Mouse (Mus musculus) adrenal gland, adult 18-20 months (tissue): ENCODE measurements around the gene Pnpla5. TPM values are rescaled to one million over a fixed set of nuclear protein-coding genes. Genes with fewer than 3 reads are reported as not detected.
"Not testable (repeated sequence)": the region's sequence is repeated elsewhere in the genome, so short reads cannot be mapped to it uniquely, and the experiment has no call there.

Experiments used
- DNase-seq, 2 experiments: peaks; one replicate each; pipeline ENCODE4 v3.0.0; 2021 to 2022; ENCODE audit warnings: low spot score in 2 of 2
- long read RNA-seq, 2 experiments: library from polyadenylated mRNA; stranded (forward); transcript quantifications; one replicate each; pipeline ENCODE4 v2.0.0; 2021
- total RNA-seq, 2 experiments: library from RNA; stranded (reverse); gene quantifications; 1 replicate in 1 of 2; 2 replicates in 1 of 2; pipeline ENCODE4 v1.2.3; 2021

Gene Pnpla5
- total RNA-seq: under 1 TPM; 0.17 to 0.48 TPM
- long read RNA-seq, experiment 1, partial matches to known transcripts: 0 of 1 reads
- long read RNA-seq, experiment 1, other reads (novel, unspliced or antisense): 1 of 1 reads
- long read RNA-seq, experiment 2, partial matches to known transcripts: 0 of 2 reads
- long read RNA-seq, experiment 2, other reads (novel, unspliced or antisense): 2 of 2 reads

GRCm38 (mm10) chr15:84123075-84123474 lies at the start of gene Pnpla5:
Gene Pnpla5 (minus strand): TSS chr15:84123175.
- no peak for DNase-seq

DNA sequence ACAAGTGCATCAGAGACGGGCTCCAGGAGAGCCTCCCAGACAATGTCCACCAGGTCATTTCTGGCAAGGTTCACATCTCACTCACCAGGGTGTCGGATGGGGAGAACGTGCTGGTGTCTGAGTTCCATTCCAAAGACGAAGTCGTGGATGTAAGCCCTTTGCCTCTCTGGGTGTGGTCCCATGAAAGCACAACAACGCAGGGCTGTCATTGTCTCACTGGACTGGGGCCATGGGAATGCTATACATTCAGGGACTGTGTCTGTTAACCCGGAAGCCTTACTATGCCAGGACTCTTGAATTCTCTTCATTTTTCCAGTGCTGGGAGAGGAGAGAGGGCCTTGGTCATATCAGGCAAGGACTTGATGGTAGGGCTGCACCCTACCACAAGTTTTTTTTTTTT lies 48.2 kb upstream of the Pnpla5 start:
- DNase-seq: no peak

DNA sequence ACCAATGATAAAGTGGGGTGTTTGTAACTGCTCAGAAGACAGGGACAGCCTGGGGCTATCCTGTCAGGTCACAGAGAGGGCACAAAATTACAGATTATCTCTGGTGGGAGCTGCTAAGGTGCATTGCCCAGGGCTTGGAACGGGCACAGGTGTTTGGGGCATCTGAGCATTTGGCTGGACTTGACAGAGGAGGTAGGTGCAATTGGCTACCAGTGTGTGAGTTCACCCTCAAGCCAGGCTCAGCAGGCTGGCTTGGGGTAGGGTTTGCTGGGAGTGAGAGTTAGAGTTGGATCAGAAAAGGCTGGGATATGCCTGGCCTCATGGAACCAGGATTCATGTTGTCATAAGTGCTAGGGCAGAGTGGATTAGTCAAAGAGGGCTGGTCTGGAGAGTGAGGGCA lies 46.5 kb upstream of the Pnpla5 start:
- DNase-seq: no peak

DNA sequence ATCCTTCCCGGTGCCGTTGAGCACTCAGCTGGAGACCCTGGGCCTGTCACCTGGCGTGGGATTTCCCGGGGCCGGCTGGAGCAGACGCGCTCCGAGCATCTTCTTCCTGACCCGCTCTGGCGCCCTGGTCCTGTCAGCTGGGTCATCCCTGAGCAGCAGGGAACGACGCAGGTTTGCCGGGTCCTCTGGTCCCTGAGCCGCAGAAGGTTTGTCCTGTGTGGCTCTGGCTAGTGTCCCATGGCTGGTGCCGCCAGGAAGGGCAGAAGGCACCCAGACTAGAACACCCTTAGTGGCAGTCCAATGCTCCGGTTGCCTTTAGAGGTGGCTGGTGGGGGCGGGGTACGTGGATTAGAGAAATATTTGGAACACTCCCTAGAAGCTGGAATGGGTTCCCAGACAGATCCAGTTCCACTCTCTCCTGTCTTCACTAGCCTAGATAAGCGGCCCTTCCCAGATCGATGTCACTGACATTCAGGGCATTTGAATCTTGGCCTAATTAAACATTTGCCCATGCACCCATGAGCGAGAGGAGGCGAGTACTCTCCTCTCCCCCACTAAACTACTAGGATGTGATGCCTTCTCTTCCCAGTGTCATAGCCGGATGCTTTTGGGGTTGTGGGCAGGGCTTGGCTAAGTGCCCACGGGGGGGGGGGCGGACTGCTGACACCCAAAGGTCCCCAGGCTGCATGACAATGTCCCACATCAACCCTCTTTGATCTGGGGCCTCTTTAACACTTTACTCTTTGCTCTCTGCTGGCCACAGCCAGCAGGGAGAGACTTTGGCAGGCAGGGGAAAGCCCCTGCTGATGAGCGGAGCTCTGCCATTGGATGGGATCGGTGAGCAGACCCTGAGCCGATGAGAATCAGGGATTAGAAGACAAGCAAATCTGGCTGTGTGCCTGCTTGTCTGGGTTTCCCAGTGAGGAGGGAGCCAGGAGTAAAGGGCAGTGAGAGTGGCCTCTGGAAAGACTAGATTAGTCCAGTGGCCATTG lies 45.5 kb upstream of the Pnpla5 start:
- DNase-seq: no peak

DNA sequence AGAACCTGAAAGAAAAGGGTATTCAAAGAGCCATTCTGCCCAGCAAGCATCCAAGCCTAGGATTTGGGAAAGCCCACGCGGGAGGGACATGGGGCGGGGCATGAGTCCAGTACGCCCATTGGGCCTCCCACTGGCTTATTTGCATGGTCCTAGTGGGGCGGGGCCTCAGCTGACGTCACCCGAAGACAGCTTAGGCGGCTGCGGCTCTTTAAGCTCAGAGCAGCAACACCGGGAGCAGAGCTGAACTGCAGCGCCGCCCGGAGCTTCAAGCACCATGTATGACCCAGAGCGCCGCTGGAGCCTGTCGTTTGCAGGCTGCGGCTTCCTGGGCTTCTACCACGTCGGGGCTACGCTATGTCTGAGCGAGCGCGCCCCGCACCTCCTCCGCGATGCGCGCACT lies 44.6 kb upstream of the Pnpla5 start, which contains the start of gene Pnpla3:
Gene Pnpla3, plus strand, starts transcription at position 238 of the 400 bp plus-strand sequence.
- peak; percentile 91 for DNase-seq

DNA sequence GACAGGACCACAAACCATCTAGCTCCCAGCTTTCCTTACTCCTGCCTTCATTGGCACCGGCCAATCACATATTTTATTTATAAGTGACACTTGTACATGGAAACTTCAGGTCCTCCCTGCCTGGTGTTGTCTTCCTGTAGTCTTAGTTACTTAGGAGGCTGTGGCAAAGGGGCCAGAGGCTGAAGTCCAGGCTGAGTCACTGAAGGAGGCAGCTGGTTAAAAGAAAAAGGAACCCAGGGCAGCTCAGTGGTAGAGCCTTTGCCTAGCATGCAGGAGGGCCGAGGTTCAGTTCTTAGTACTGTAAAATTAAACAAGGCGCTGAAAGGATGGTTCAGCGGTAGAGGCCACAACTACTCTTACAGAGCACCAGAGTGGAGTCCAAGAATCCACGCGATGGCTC lies 43.8 kb upstream of the Pnpla5 start:
- no peak for DNase-seq

GRCm38 (mm10) chr15:84161871-84162270 lies 38.9 kb upstream of the Pnpla5 start:
- no peak for DNase-seq

DNA sequence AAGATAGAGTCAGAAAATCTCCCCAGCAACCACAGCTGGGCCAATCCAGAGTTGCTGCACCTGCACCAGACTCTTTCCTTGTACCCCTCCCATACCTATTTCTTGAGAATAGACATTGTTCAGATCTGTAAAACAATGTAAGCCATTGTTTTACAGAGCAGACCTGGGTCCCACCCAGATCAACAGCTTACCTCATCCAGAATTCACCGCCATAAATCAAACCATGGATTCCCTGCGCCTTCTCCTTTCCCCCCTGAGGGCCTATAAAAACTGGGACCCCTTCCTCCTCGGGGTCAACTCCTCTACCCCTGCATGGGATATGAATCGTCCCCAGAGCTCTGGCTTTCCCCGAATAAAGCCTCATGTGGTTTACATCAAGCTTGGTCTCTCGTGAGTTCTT lies 34.6 kb upstream of the Pnpla5 start:
- DNase-seq: not testable (repeated sequence)

GRCm38 (mm10) chr15:84156158-84156557 lies 33.2 kb upstream of the Pnpla5 start:
- DNase-seq: no peak

DNA sequence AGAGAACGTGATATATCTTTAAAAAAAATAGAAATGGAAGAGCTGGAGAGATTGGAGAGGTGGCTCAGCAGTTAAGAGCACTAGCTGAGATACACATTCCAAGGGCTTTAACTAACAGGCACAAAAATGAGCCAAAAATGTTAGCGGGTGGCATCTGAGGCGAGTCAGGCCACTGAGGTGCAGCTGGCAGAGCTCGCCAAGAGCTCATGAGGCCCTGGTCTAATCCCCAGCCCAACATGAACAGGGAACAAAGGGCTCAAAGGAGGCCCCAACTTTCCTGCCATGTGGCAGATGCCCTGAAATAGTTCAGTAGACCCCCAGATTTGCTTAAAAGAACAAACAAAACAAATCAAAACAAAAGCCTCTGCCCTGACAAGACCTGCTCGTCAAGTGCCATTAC lies 18.0 kb upstream of the Pnpla5 start:
- DNase-seq: no peak

GRCm38 (mm10) chr15:84140109-84140508 lies 17.1 kb upstream of the Pnpla5 start:
- no peak for DNase-seq

DNA sequence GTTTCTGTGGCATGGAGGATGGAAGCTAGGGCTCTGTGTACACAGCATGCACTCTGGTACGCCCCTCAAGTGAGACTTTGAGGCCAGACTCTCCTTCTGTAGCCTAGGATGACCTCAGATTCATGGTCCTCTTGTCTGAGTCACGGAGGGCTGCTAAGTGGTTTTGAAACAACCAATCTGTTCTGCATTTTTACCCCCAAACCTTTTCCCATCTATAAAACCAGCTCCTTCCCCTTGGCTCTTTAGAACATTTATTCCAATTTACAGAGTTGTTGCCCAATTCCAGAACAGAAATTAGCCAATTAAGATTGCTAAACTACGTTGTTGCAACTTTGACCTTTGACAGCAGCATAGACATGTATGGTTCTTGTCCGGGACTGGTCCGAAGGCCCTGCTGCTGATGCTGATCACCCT lies 16.6 kb upstream of the Pnpla5 start:
- DNase-seq: peak in 1 of 2 experiments; percentile 3

- no peak for DNase-seq
Observed at GRCm38 (mm10) chr15:84136473-84137415, 13.8 kb upstream of the Pnpla5 start.

DNA sequence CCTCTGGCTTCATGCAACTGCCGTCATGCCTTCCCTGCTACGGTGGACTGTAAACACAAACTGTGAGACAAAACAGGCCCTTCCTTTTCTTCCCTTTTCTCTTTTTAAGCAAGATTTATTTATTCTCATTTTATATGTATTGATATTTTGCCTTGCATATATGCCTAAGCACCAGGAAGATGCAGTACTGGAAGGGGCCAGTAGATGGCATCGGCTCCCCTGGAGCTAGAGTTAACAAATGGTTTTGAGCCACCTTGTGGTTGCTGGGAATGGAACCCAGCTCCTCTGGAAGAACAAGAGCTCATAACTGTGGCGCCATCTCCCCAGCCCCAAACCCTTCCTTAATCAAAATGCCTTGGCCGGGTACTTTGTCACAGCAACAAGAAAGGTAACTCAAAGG lies 12.5 kb upstream of the Pnpla5 start:
- DNase-seq: peak in 1 of 2 experiments; percentile 36

GRCm38 (mm10) chr15:84133440-84133839 lies 10.5 kb upstream of the Pnpla5 start:
- DNase-seq: no peak

- no peak for DNase-seq
Observed at GRCm38 (mm10) chr15:84131971-84132370, 9.0 kb upstream of the Pnpla5 start.

DNA sequence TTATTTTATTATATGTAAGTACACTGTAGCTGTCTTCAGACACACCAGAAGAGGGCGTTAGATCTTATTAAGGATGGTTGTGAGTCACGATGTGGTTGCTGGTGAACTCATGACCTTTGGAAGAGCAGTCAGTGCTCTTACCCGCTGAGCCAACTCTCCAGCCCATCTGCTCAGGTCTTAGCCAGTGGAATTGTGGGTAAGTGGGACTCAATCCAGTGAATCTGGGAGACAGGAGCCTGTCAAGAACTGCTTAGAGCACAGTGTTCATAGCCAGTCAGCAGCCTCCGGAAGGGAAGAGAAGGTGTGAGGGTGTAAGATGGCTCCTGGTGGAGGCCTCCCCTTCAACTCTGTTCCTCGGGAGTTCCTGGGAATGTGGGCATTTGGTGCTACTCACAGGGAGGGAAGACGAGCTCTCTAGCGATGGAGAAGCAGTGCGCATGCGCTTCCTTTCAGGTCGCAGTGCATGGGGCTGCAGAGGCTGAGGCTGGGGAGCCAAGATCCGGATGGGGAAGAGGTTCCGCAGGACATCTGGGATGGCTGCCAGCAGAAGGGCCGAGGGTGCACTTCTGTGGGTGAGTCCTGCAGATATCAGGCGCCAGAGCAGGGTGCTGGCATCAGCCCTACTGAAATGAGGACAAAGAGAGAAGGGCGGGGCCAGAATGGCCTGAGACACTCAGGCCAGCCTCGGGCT lies 8.3 kb upstream of the Pnpla5 start:
- peak in 1 of 2 experiments; percentile 36 for DNase-seq

DNA sequence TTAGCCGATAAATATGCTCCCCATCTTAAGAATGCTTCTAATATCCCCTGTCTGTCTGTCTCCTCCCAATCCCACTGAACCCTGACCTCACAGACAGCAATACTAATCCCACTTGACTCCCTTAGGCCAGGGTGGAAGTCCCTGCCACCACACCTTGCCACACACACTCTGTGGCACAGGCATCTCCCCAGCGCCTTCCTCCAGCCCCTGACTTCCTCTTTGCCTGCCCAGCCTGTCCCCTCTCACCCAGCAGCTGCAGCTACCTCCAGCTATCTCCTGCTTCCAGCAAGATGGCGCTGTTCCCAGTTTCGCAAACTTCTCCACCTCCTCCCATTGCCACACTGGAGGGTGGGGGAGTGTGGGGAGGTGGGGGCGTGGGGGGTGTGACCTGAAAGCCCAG lies 3.9 kb upstream of the Pnpla5 start:
- DNase-seq: no peak

- no peak for DNase-seq
Observed at GRCm38 (mm10) chr15:84126447-84126846, 3.5 kb upstream of the Pnpla5 start.

- DNase-seq: no peak
Observed at GRCm38 (mm10) chr15:84124086-84124485, 1.1 kb upstream of the Pnpla5 start.
